Comparison of ENCODE assay signal across 18 mouse cellular contexts in the genomic region with DNA sequence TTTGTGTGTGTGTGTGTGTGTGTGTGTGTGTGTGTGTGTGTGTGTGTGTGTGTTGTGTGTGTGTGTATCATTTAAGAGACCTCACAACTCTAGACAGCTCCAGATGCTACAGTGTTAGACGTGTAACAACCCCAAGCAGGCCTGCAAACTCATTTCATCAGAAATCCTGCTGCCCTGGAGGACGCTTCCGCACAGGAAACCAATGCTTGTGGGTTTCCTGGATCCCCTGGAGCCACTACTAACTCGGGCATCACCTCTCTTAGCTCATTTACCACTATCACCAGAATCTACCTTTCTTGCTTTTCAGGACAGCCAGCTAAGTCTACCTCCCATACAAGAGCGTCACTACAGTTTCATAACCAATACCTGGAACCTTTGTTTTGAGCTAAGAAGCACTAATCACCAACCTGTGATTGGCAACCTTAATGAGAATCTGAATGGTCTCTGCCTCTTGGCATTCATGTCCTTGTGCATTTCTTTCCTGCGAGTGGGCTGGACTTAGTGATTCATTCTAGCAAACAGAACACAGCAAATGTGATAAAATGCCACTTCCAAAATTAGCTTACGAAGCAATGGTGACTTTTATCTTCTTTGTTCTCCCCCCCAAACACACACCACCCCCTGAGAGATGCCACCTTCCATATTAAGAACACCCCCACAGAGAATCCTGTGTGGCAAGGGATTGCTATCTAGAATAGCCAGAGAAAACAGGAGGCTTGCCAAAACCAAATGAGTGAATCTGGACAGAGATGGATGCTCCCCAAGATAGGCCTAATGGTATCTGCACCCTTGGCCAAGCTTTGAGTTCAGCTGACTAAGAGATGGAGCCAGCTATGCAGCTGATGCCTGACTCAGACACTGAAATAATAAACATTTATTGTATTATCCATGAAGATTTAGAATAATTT.
DNase-seq lines count a peak whose midpoint lies in the region; TF ChIP-seq lines count a peak whose summit lies in the region.
"Had no signal": no experiment of that assay in that cellular context is flagged by ENCODE, and none has a peak within 500 bp of the region (broad histone marks: within the 10 kb centered on the region; RNA-seq: fewer than 3 reads in every experiment).

No protein-coding gene starts in this region.

- peaks cover 7% of the 10 kb centered on the region for H3K4me1 ChIP-seq in olfactory bulb, adult 2 months (ENCODE audit: control insufficient read depth, insufficient read depth, low read length)
- H3K4me1 ChIP-seq: embryonic facial prominence, embryonic 12.5 days; forebrain, embryonic 13.5 days; midbrain, embryonic 13.5 days; neural tube, embryonic 12.5 days had no signal

- intact Hi-C loops in heart, postnatal 10 days (cut with DNase I) = no loop called here

- WGBS in olfactory bulb, adult 2 months = 68% methylated on average over 7 of the region's 7 CpGs

- DNase-seq in heart, adult 11 months = peak; percentile 65
- DNase-seq in heart, postnatal 10 days = no peak
- DNase-seq in right cerebral cortex, adult 2 months (ENCODE audit: low spot score in 2 of 2) = peak; percentile 19 to 38
- no peak for DNase-seq in right cerebral cortex, postnatal 14 days
- peak; percentile 82 to 87 for DNase-seq in cerebellum, postnatal 10 days
- DNase-seq in urinary bladder, postnatal 10 days (ENCODE audit: low spot score) = no peak
- no peak for DNase-seq in heart, adult 9 months (ENCODE audit: low spot score in 2 of 2)
- DNase-seq: gastrocnemius, postnatal 10 days; kidney, adult 18-20 months; layer of hippocampus, postnatal 36 days; lung, postnatal 10 days; thymus, postnatal 25 days had no signal

- no peak for TF ChIP-seq POLR2A in olfactory bulb, adult 2 months (IDR thresholded peaks at IDR 0.05; ENCODE audit: insufficient read depth, low read depth, low read length)

- peak overlapping the region; percentile 77 for H3K27ac ChIP-seq in olfactory bulb, adult 2 months (ENCODE audit: insufficient read depth, low read depth, low read length)
- H3K27ac ChIP-seq: embryonic facial prominence, embryonic 12.5 days; forebrain, embryonic 13.5 days; hindbrain, embryonic 14.5 days; midbrain, embryonic 13.5 days; neural tube, embryonic 12.5 days had no signal

- TF ChIP-seq CTCF in olfactory bulb, adult 2 months (IDR thresholded peaks at IDR 0.05; ENCODE audit: insufficient read depth, low read depth, low read length) = no peak

- no peak overlapping the region for H3K4me3 ChIP-seq in olfactory bulb, adult 2 months (ENCODE audit: insufficient read depth, low read depth, low read length)
- H3K4me3 ChIP-seq: embryonic facial prominence, embryonic 12.5 days; forebrain, embryonic 13.5 days; midbrain, embryonic 13.5 days; neural tube, embryonic 12.5 days had no signal

Comparison
In these comparisons a context has a peak if more than half of its experiments do, and no peak if none do; other contexts are left out.
1. DNase-seq: peak in heart, adult 11 months (single experiment), right cerebral cortex, adult 2 months (2 of 2) and cerebellum, postnatal 10 days (2 of 2); none in heart, postnatal 10 days (0 of 2), right cerebral cortex, postnatal 14 days (single experiment), urinary bladder, postnatal 10 days (single experiment) and heart, adult 9 months (0 of 2).